In the genomic region with DNA sequence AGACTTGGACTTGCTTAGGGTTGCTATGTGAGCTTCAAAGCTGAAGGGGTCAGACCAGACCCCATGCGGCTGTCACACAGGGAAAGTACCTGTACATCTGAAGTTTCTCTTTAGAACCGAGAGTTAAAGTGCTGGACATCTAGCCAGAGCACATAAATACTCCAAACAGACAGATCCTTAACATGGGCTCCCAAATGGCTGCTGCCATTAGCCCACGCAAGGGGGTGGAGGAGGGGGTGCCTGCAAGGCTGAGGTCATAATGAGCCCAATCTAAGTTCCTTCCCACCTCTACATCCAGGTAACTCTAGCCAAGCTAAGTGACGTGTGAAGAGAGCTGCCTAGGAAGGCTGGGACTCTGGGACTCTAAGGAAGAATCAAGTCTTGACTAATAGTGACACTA, we compare ENCODE assay signal across 8 mouse cellular contexts. TPM values are rescaled to one million over a fixed set of nuclear protein-coding genes. Genes with fewer than 3 reads are reported as not detected.
DNase-seq lines count a peak whose midpoint lies in the region; ATAC-seq and TF ChIP-seq lines count a peak whose summit lies in the region.

TSS of gene Actl10 (plus strand) at position 301 of the 400 bp plus-strand sequence.

- ATAC-seq in lung, postnatal 0 days, result no peak
- no peak for ATAC-seq in limb, embryonic 15.5 days (ENCODE audit: insufficient number of reproducible peaks, low FRiP score, low TSS enrichment, low read depth)
- ATAC-seq in stomach, embryonic 16.5 days (ENCODE audit: insufficient read depth, low FRiP score), result no peak

- no peak for TF ChIP-seq CTCF in lung, postnatal 0 days (IDR thresholded peaks at IDR 0.05)

- H3K27me3 ChIP-seq in lung, postnatal 0 days (replicated peaks; ENCODE audit: insufficient read depth, low read length), result no peaks in the 10 kb centered on the region
- peaks cover 13% of the 10 kb centered on the region; the same call in 1 of the 2 replicates for H3K27me3 ChIP-seq in limb, embryonic 15.5 days
- H3K27me3 ChIP-seq in stomach, embryonic 16.5 days (ENCODE audit: control insufficient read depth, insufficient read depth, low read length), result peaks cover 20% of the 10 kb centered on the region

- no peak within 1 kb of the TSS for H3K27ac ChIP-seq in lung, postnatal 0 days (ENCODE audit: low read length)
- 0 out of 2 replicates have a peak within 1 kb of the TSS, but pooled peaks have one; percentile 23 for H3K27ac ChIP-seq in limb, embryonic 15.5 days
- no peak within 1 kb of the TSS for H3K27ac ChIP-seq in stomach, embryonic 16.5 days (ENCODE audit: low read length)

- 74% methylated on average over 4 of the region's 4 CpGs for WGBS in lung, postnatal 0 days
- WGBS in limb, embryonic 15.5 days, result 78% methylated on average over 4 of the region's 4 CpGs
- 87% methylated on average over 4 of the region's 4 CpGs for WGBS in stomach, embryonic 16.5 days

- H3K36me3 ChIP-seq in lung, postnatal 0 days (ENCODE audit: insufficient read depth, low read length), result no peaks in the 10 kb centered on the region
- no peaks in the 10 kb centered on the region for H3K36me3 ChIP-seq in limb, embryonic 15.5 days
- H3K36me3 ChIP-seq in stomach, embryonic 16.5 days (ENCODE audit: control insufficient read depth, insufficient read depth, low read length), result no peaks in the 10 kb centered on the region

- peak; percentile 30 to 32 for DNase-seq in cerebellum, postnatal 10 days
- no peak for DNase-seq in cerebellum, adult 8-10 months
- no peak for DNase-seq in lung, postnatal 0 days (ENCODE audit: low spot score)
- no peak for DNase-seq in lung, postnatal 25 days (ENCODE audit: low spot score)
- DNase-seq in right cerebral cortex, adult 2 months (ENCODE audit: low spot score in 2 of 2), result no peak
- no peak for DNase-seq in spleen, adult 18-20 months

- peaks cover 16% of the 10 kb centered on the region for H3K4me1 ChIP-seq in lung, postnatal 0 days (ENCODE audit: insufficient read depth, low read depth, low read length)
- peaks cover 28% of the 10 kb centered on the region for H3K4me1 ChIP-seq in limb, embryonic 15.5 days
- H3K4me1 ChIP-seq in stomach, embryonic 16.5 days (ENCODE audit: control insufficient read depth, insufficient read depth, low read length), result peaks cover 10% of the 10 kb centered on the region; the same call in 1 of the 2 replicates

- peak within 1 kb of the TSS; percentile 56 for H3K4me2 ChIP-seq in lung, postnatal 0 days (replicated peaks; ENCODE audit: low read depth, low read length)
- peak within 1 kb of the TSS; percentile 35 for H3K4me2 ChIP-seq in limb, embryonic 15.5 days
- H3K4me2 ChIP-seq in stomach, embryonic 16.5 days (ENCODE audit: low read depth, low read length), result peak within 1 kb of the TSS; percentile 42

- TF ChIP-seq EP300 in lung, postnatal 0 days (IDR thresholded peaks at IDR 0.05), result no peak

- no peak within 1 kb of the TSS for H3K9ac ChIP-seq in lung, postnatal 0 days (replicated peaks; ENCODE audit: low read depth)
- H3K9ac ChIP-seq in limb, embryonic 15.5 days, result no peak within 1 kb of the TSS
- H3K9ac ChIP-seq in stomach, embryonic 16.5 days (ENCODE audit: low read length), result peak within 1 kb of the TSS; percentile 41

- H3K4me3 ChIP-seq in lung, postnatal 0 days (ENCODE audit: low read depth, low read length), result peak within 1 kb of the TSS; percentile 23; the same call in 1 of the 2 replicates
- peak within 1 kb of the TSS; percentile 11 for H3K4me3 ChIP-seq in limb, embryonic 15.5 days
- H3K4me3 ChIP-seq in stomach, embryonic 16.5 days (replicated peaks; ENCODE audit: low read length), result peak within 1 kb of the TSS; percentile 17

- H3K9me3 ChIP-seq in lung, postnatal 0 days (ENCODE audit: low read length), result no peaks in the 10 kb centered on the region
- H3K9me3 ChIP-seq in limb, embryonic 15.5 days, result no peaks in the 10 kb centered on the region
- no peaks in the 10 kb centered on the region for H3K9me3 ChIP-seq in stomach, embryonic 16.5 days (replicated peaks; ENCODE audit: control insufficient read depth, low read length)

RNA-seq across cellular contexts. Expression of gene Actl10, which starts in this region (rescaled TPM):
- not detected in 2 replicates for polyA plus RNA-seq in lung, postnatal 0 days (2015; fragmentation: Nextera tagmentation; extraction: Ambion mirVana)
- polyA plus RNA-seq in limb, embryonic 15.5 days (2015; fragmentation: Nextera tagmentation; extraction: Ambion mirVana), result 0.19 and 0.37 TPM in 2 replicates
- 0.14 TPM in 1 of 2 replicates, not detected in the other for polyA plus RNA-seq in stomach, embryonic 16.5 days (2015; fragmentation: Nextera tagmentation; extraction: Ambion mirVana)

Comparison
In these comparisons a context has a peak if more than half of its experiments do, and no peak if none do; other contexts are left out.
1. DNase-seq: peak in cerebellum, postnatal 10 days (2 of 2); none in cerebellum, adult 8-10 months (single experiment), lung, postnatal 0 days (single experiment), lung, postnatal 25 days (single experiment), right cerebral cortex, adult 2 months (0 of 2) and spleen, adult 18-20 months (0 of 2).
2. Peak in every context shown above with its lines, with median percentiles within 50 percentile points of each other: H3K4me2 ChIP-seq and H3K4me3 ChIP-seq.